7 mouse cellular contexts compared by ENCODE assay signal in genomic region chr3:133544551-133545303, GRCm38 (mm10). TPM values are rescaled to one million over a fixed set of nuclear protein-coding genes. Genes with fewer than 3 reads are reported as not detected.
DNase-seq lines count a peak whose midpoint lies in the region; ATAC-seq lines count a peak whose summit lies in the region.

Gene Tet2 (minus strand): TSS chr3:133545139.

- H3K9ac ChIP-seq in embryonic facial prominence, embryonic 14.5 days (ENCODE audit: low read depth, low read length) = peak within 1 kb of the TSS; percentile 87
- peak within 1 kb of the TSS; percentile 74 for H3K9ac ChIP-seq in limb, embryonic 15.5 days
- peak within 1 kb of the TSS; percentile 84 for H3K9ac ChIP-seq in midbrain, embryonic 16.5 days (ENCODE audit: low read depth, low read length)

- H3K27ac ChIP-seq in embryonic facial prominence, embryonic 14.5 days (replicated peaks; ENCODE audit: low read depth, low read length) = peak within 1 kb of the TSS; percentile 97
- peak within 1 kb of the TSS; percentile 98 for H3K27ac ChIP-seq in limb, embryonic 15.5 days
- H3K27ac ChIP-seq in midbrain, embryonic 16.5 days (ENCODE audit: low read length) = peak within 1 kb of the TSS; percentile 94

- H3K4me3 ChIP-seq in embryonic facial prominence, embryonic 14.5 days (ENCODE audit: low read depth, low read length) = peak within 1 kb of the TSS; percentile 73
- H3K4me3 ChIP-seq in limb, embryonic 15.5 days = peak within 1 kb of the TSS; percentile 79
- peak within 1 kb of the TSS; percentile 69 for H3K4me3 ChIP-seq in midbrain, embryonic 16.5 days (ENCODE audit: low read depth, low read length)

- H3K27me3 ChIP-seq in embryonic facial prominence, embryonic 14.5 days (replicated peaks; ENCODE audit: control insufficient read depth, insufficient read depth, low read length) = no peaks in the 10 kb centered on the region
- no peaks in the 10 kb centered on the region for H3K27me3 ChIP-seq in limb, embryonic 15.5 days
- no peaks in the 10 kb centered on the region for H3K27me3 ChIP-seq in midbrain, embryonic 16.5 days (ENCODE audit: control insufficient read depth, insufficient read depth, low read depth, low read length)

- no peaks in the 10 kb centered on the region for H3K9me3 ChIP-seq in embryonic facial prominence, embryonic 14.5 days (ENCODE audit: control insufficient read depth, low read length)
- H3K9me3 ChIP-seq in limb, embryonic 15.5 days = no peaks in the 10 kb centered on the region
- no peaks in the 10 kb centered on the region for H3K9me3 ChIP-seq in midbrain, embryonic 16.5 days (replicated peaks; ENCODE audit: control insufficient read depth, low read length, poor library complexity, severe bottlenecking)

- peak; percentile 79 for DNase-seq in adrenal gland, postnatal 14 days
- DNase-seq in embryonic facial prominence, embryonic 14.5 days (ENCODE audit: low spot score) = peak; percentile 80
- DNase-seq in heart, adult 8-10 months (ENCODE audit: low spot score) = peak; percentile 45
- DNase-seq in kidney, adult 9 months = peak; percentile 57
- DNase-seq in spleen, postnatal 14 days (ENCODE audit: low spot score in 2 of 2) = peak; percentile 14 to 33

- WGBS in embryonic facial prominence, embryonic 14.5 days = under 1% methylated on average over 14 of the region's 73 CpGs
- WGBS in limb, embryonic 15.5 days = under 1% methylated on average over 73 of the region's 73 CpGs
- WGBS in midbrain, embryonic 16.5 days = under 1% methylated on average over 46 of the region's 73 CpGs

- peak; percentile 72 for ATAC-seq in embryonic facial prominence, embryonic 14.5 days (ENCODE audit: low read depth)
- peak; percentile 86 for ATAC-seq in limb, embryonic 15.5 days (ENCODE audit: insufficient number of reproducible peaks, low FRiP score, low TSS enrichment, low read depth)
- peak; percentile 71; the same call in 1 of the 2 replicates for ATAC-seq in midbrain, embryonic 16.5 days

- H3K36me3 ChIP-seq in embryonic facial prominence, embryonic 14.5 days (ENCODE audit: control insufficient read depth, insufficient read depth, low read length) = no peaks in the 10 kb centered on the region
- H3K36me3 ChIP-seq in limb, embryonic 15.5 days = no peaks in the 10 kb centered on the region
- H3K36me3 ChIP-seq in midbrain, embryonic 16.5 days (ENCODE audit: control insufficient read depth, insufficient read depth, low read length) = no peaks in the 10 kb centered on the region

- peak within 1 kb of the TSS; percentile 63 for H3K4me2 ChIP-seq in embryonic facial prominence, embryonic 14.5 days (ENCODE audit: low read depth, low read length)
- peak within 1 kb of the TSS; percentile 67 for H3K4me2 ChIP-seq in limb, embryonic 15.5 days
- peak within 1 kb of the TSS; percentile 74 for H3K4me2 ChIP-seq in midbrain, embryonic 16.5 days (ENCODE audit: low read length)

- peaks cover 11% of the 10 kb centered on the region for H3K4me1 ChIP-seq in embryonic facial prominence, embryonic 14.5 days (ENCODE audit: control insufficient read depth, insufficient read depth, low read length)
- peaks cover 12% of the 10 kb centered on the region; the same call in 1 of the 2 replicates for H3K4me1 ChIP-seq in limb, embryonic 15.5 days
- H3K4me1 ChIP-seq in midbrain, embryonic 16.5 days (ENCODE audit: control insufficient read depth, insufficient read depth, low read length) = peaks cover 14% of the 10 kb centered on the region

RNA-seq across cellular contexts. Expression of gene Tet2, which starts in this region (rescaled TPM):
- 44.7 and 48.2 TPM in 2 replicates for total RNA-seq in adrenal gland, postnatal 14 days (2021)
- 15.4 and 16.3 TPM in 2 replicates for polyA plus RNA-seq in embryonic facial prominence, embryonic 14.5 days (2014; fragmentation: Nextera tagmentation; extraction: Ambion mirVana)
- 10 to 100 TPM; 13.4 to 17.6 (median 14.7) TPM for total RNA-seq in heart, adult 8-10 months (2022)
- polyA plus RNA-seq in limb, embryonic 15.5 days (2015; fragmentation: Nextera tagmentation; extraction: Ambion mirVana) = 15.8 and 16.2 TPM in 2 replicates
- 20.6 and 22.2 TPM in 2 replicates for polyA plus RNA-seq in midbrain, embryonic 16.5 days (2015; fragmentation: Nextera tagmentation; extraction: Ambion mirVana)

Comparison
In these comparisons a context has a peak if more than half of its experiments do, and no peak if none do; other contexts are left out.
1. Peak in every context shown above with its lines: DNase-seq, ATAC-seq, H3K4me3 ChIP-seq and H3K27ac ChIP-seq.
2. DNase-seq: peak in every context shown above with its lines; median percentile 80 in embryonic facial prominence, embryonic 14.5 days; 79 in adrenal gland, postnatal 14 days; 57 in kidney, adult 9 months; 45 in heart, adult 8-10 months; 24 in spleen, postnatal 14 days.